Mouse (Mus musculus): ENCODE data around the gene Itga1. TPM values are rescaled to one million over a fixed set of nuclear protein-coding genes. Genes with fewer than 3 reads are reported as not detected.

Gene Itga1
- under 1 TPM in 1 of 2 experiments, not detected in 1; 0.27 TPM for total RNA-seq (2023)

DNA sequence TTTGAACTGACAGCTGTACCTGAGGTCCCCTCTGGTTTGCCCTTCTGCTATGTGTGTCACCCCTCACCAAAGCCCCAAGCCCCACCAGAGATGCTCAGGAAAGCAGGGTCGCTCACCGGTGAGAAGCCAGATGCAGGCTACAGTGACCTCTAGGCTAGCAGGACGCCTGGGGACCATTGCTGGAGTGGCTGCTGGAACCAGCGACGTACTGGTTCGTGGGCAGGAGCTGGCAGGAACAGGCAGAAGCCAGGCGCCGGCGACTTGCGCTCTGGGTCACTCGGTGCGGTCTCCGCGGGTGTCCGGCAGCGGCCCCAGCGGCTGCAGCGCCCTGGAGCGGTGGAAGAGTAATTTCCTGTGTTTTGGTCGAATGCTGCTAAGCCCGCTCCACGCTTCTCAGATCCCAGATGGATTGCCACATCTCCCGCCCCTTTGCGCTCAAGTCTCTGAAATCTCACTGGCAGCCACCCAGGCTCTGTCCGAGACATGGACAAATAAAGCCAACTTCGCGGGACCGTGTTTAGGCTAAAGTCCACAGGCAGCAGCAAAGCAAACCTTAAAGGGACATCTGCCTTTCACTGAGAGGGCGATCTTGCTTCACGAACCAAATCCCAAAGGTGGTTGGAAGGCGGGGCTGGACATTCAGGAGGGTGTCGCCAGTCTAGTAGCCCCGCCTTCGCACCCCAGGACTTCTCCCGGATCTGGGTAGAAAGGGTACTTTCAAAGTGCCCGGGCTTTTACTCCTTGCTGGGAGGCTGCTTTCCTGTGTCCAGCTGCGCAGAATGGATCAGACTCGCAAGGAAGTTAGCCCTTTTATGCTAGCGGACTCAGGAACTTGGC lies at the start of gene Itga1, which contains the start of gene Gm49395:
TSS of gene Itga1 (minus strand) at position 610 of the 837 bp plus-strand sequence.
TSS of gene Gm49395 (minus strand) at position 567 of the 837 bp plus-strand sequence.

GRCm38 (mm10) chr13:115090069-115090976 lies 11.4 kb downstream of the Itga1 start, which contains the start of gene Pelo:
TSS of gene Pelo (minus strand) at chr13:115090186.

GRCm38 (mm10) chr13:114931775-114932294 lies 169.9 kb downstream of the Itga1 start, which contains the start of gene Itga2:
TSS of gene Itga2 (minus strand) at chr13:114932100.

Other genes starting within 250 kb of the Itga1 start
- under 1 TPM in 1 of 2 experiments, not detected in 1; 0.06 TPM for gene Itga2, start 169.9 kb downstream of the Itga1 start, total RNA-seq (2023)
- 10 to 100 TPM; 20.3 to 23.6 TPM for gene Pelo, start 11.8 kb downstream of the Itga1 start, total RNA-seq (2023)
- gene Gm49395, start within 50 bp of the Itga1 start, total RNA-seq (2023), result not detected

Measured in B cell, adult 67 days (primary cell).